Mouse (Mus musculus): ENCODE measurements around the gene Tppp3.

- TF ChIP-seq GATA1 (IDR thresholded peaks at IDR 0.05; ENCODE audit: low read length) (no peak), TAL1 (IDR thresholded peaks at IDR 0.05; ENCODE audit: low read length) (no peak)
Measured at GRCm38 (mm10) chr8:105483212-105484029, 12.1 kb upstream of the Tppp3 start.
